Mouse (Mus musculus) hindbrain, postnatal 0 days (tissue): ENCODE data around the gene Ptn. TPM values are rescaled to one million over a fixed set of nuclear protein-coding genes. Genes with fewer than 3 reads are reported as not detected.

Experiments used
- ATAC-seq: fragments of 200-750 bp; cut with Nextera tagmentation; 2 replicates; pipeline ENCODE4 v1.8.0; 2017; ENCODE audit warnings: mild to moderate bottlenecking, moderate TSS enrichment, moderate library complexity
- DNase-seq: peaks from one replicate; pipeline ENCODE4 v3.0.0-alpha.2; 2015; ENCODE audit warnings: low spot score
- H3K27ac ChIP-seq: fragments of 300-500 bp; sonication (generic); 2 replicates; pipeline ENCODE4 v1.5.1; 2014; ENCODE audit warnings: mild to moderate bottlenecking
- H3K27me3 ChIP-seq: fragments of 300-500 bp; sonication (generic); 2 replicates; pipeline ENCODE4 v1.6.1; 2014; ENCODE audit warnings: low read length, mixed read lengths; ENCODE audit not compliant: insufficient read depth
- H3K36me3 ChIP-seq: fragments of 300-500 bp; sonication (generic); 2 replicates; pipeline ENCODE4 v1.6.1; 2014; ENCODE audit warnings: low read length, mixed read lengths; ENCODE audit not compliant: insufficient read depth
- H3K4me1 ChIP-seq: fragments of 300-500 bp; sonication (generic); 2 replicates; pipeline ENCODE4 v1.6.1; 2014; ENCODE audit warnings: antibody characterized with exemption, low read length, mixed read lengths; ENCODE audit not compliant: insufficient read depth
- H3K4me2 ChIP-seq: fragments of 300-500 bp; sonication (generic); 2 replicates; pipeline ENCODE4 v1.6.1; 2014; ENCODE audit warnings: low read depth, mild to moderate bottlenecking, low read length, moderate library complexity, mixed read lengths
- H3K4me3 ChIP-seq: fragments of 300-500 bp; sonication (generic); 2 replicates; pipeline ENCODE4 v1.5.1; 2014; ENCODE audit warnings: low read length
- H3K9ac ChIP-seq: fragments of 300-500 bp; sonication (generic); replicated peaks from 2 replicates; pipeline ENCODE4 v1.6.1; 2014; ENCODE audit warnings: mild to moderate bottlenecking, low read length, moderate library complexity, mixed read lengths
- H3K9me3 ChIP-seq: fragments of 300-500 bp; sonication (generic); 2 replicates; pipeline ENCODE4 v1.6.1; 2016; ENCODE audit warnings: low read length, mixed read lengths
- CTCF ChIP-seq: IDR thresholded peaks from 2 replicates; pipeline ENCODE4 v1.5.1; 2016; ENCODE audit warnings: antibody characterized with exemption, control low read depth, low read depth
- WGBS: fragments of 180-500 bp; shearing (Covaris S2); extraction: QIAGEN DNeasy Blood & Tissue Kit; methylation state at CpG from one replicate; pipeline ENCODE4 v1.1.7; 2014; 5-methylcytosine and 5-hydroxymethylcytosine counted together
- polyA plus RNA-seq: library from polyadenylated mRNA; unstranded; fragments of >200 nt; fragmentation: Nextera tagmentation; extraction: Ambion mirVana; gene quantifications from 2 replicates; pipeline ENCODE4 v1.2.1, GENCODE M21; 2015
- total RNA-seq: library from RNA; depleted of rRNA; stranded (reverse); fragments of >200 nt; gene quantifications from 2 replicates; pipeline ENCODE4 v1.2.3, GENCODE M21; 2014

Gene Ptn
- total and polyA plus RNA-seq, 2 experiments from 2014 or later, result 403 to 1,251 TPM

GRCm38 (mm10) chr6:36818281-36819018 is 8.4 kb upstream of the Ptn start:
- ATAC-seq, result peak; percentile 10; the same call in 1 of the 2 replicates
- TF ChIP-seq CTCF, result no peak
- H3K4me2 ChIP-seq, result no peak overlapping the region
- H3K4me1 ChIP-seq, result 0 out of 2 replicates have a peak, but pooled peaks cover 5% of the 10 kb centered on the region
- peak; percentile 42 for DNase-seq
- H3K36me3 ChIP-seq, result no peaks in the 10 kb centered on the region
- WGBS, result 42% methylated on average over 4 of the region's 4 CpGs
- no peaks in the 10 kb centered on the region for H3K27me3 ChIP-seq
- no peak overlapping the region for H3K4me3 ChIP-seq
- peak overlapping the region; percentile 85 for H3K27ac ChIP-seq
- H3K9ac ChIP-seq, result no peak overlapping the region
- H3K9me3 ChIP-seq, result no peaks in the 10 kb centered on the region

- WGBS, result 80% methylated on average over 3 of the region's 3 CpGs
- H3K4me1 ChIP-seq, result 0 out of 2 replicates have a peak, but pooled peaks cover 5% of the 10 kb centered on the region
Measured at GRCm38 (mm10) chr6:36816666-36817065, 6.6 kb upstream of the Ptn start.

GRCm38 (mm10) chr6:36815992-36816391 is 6.0 kb upstream of the Ptn start:
- 0 out of 2 replicates have a peak, but pooled peaks cover 5% of the 10 kb centered on the region for H3K4me1 ChIP-seq
- no peaks in the 10 kb centered on the region for H3K9me3 ChIP-seq
- 72% methylated on average over 2 of the region's 2 CpGs for WGBS
- H3K36me3 ChIP-seq, result no peaks in the 10 kb centered on the region
- H3K4me3 ChIP-seq, result no peak overlapping the region
- H3K4me2 ChIP-seq, result no peak overlapping the region
- DNase-seq, result no peak
- no peaks in the 10 kb centered on the region for H3K27me3 ChIP-seq
- no peak for ATAC-seq
- no peak overlapping the region for H3K27ac ChIP-seq
- H3K9ac ChIP-seq, result no peak overlapping the region
- TF ChIP-seq CTCF, result no peak

More at GRCm38 (mm10) chr6:36816666-36817065, 6.6 kb upstream of the Ptn start:
- Histone ChIP-seq H3K9ac (no peak overlapping the region), H3K9me3 (no peaks in the 10 kb centered on the region), H3K27me3 (no peaks in the 10 kb centered on the region), H3K4me3 (no peak overlapping the region), H3K36me3 (no peaks in the 10 kb centered on the region), H3K27ac (no peak overlapping the region), H3K4me2 (no peak overlapping the region)
- no peak for TF ChIP-seq CTCF
- no peak for DNase-seq
- ATAC-seq, result no peak

GRCm38 (mm10) chr6:36812666-36813515 is 2.9 kb upstream of the Ptn start:
- ATAC-seq (no peak), DNase-seq (no peak)
- Histone ChIP-seq H3K4me1 (no peaks in the 10 kb centered on the region), H3K27ac (0 out of 2 replicates have a peak overlapping the region, but pooled peaks have one; percentile 26), H3K9ac (no peak overlapping the region), H3K4me3 (no peak overlapping the region), H3K9me3 (no peaks in the 10 kb centered on the region), H3K36me3 (no peaks in the 10 kb centered on the region), H3K27me3 (no peaks in the 10 kb centered on the region), H3K4me2 (no peak overlapping the region)
- no peak for TF ChIP-seq CTCF
- 71% methylated on average over 7 of the region's 7 CpGs for WGBS

- ATAC-seq (peak; percentile 39), DNase-seq (peak; percentile 63)
- H3K4me2 ChIP-seq, result peak overlapping the region; percentile 78
- no peak for TF ChIP-seq CTCF
- peak overlapping the region; percentile 92 for H3K27ac ChIP-seq
- peak overlapping the region; percentile 86 for H3K9ac ChIP-seq
- H3K36me3 ChIP-seq, result no peaks in the 10 kb centered on the region
- H3K4me1 ChIP-seq, result peaks cover 9% of the 10 kb centered on the region
- H3K9me3 ChIP-seq, result no peaks in the 10 kb centered on the region
- H3K4me3 ChIP-seq, result peak overlapping the region; percentile 76
- WGBS, result 5% methylated on average over 5 of the region's 5 CpGs
- no peaks in the 10 kb centered on the region for H3K27me3 ChIP-seq
Measured at GRCm38 (mm10) chr6:36810448-36810847, 428 bp upstream of the Ptn start.

GRCm38 (mm10) chr6:36809311-36809726 is 701 bp downstream of the Ptn start:
- Histone ChIP-seq H3K4me1 (peaks cover 9% of the 10 kb centered on the region), H3K9ac (peak overlapping the region; percentile 86), H3K27me3 (no peaks in the 10 kb centered on the region), H3K4me2 (peak overlapping the region; percentile 78), H3K9me3 (no peaks in the 10 kb centered on the region), H3K27ac (peak overlapping the region; percentile 92), H3K4me3 (peak overlapping the region; percentile 76), H3K36me3 (no peaks in the 10 kb centered on the region)
- ATAC-seq (peak; percentile 52), DNase-seq (peak; percentile 70)
- TF ChIP-seq CTCF, result no peak
- 4% methylated on average over 7 of the region's 7 CpGs for WGBS
